Mouse (Mus musculus) cortical plate, adult 2 months (tissue): ENCODE data around the gene Iqcd. TPM values are rescaled to one million over a fixed set of nuclear protein-coding genes. Genes with fewer than 3 reads are reported as not detected.
A peak's percentile ranks its signal among the peaks of the same experiment; 100 is the strongest.

Source experiments
- H3K27ac ChIP-seq: fragments of 200-500 bp; 2 replicates; pipeline ENCODE4 v1.5.1; 2012; ENCODE audit warnings: low read length, control low read depth, inconsistent platforms; ENCODE audit not compliant: insufficient read depth
- H3K4me1 ChIP-seq: fragments of 200-500 bp; 2 replicates; pipeline ENCODE4 v1.6.1; 2011; ENCODE audit warnings: low read length; ENCODE audit not compliant: control insufficient read depth, insufficient read depth
- H3K4me3 ChIP-seq: fragments of 200-500 bp; 2 replicates; pipeline ENCODE4 v1.5.1; 2011; ENCODE audit warnings: mild to moderate bottlenecking, low read length, control low read depth; ENCODE audit not compliant: insufficient read depth
- CTCF ChIP-seq: fragments of 200-500 bp; IDR thresholded peaks from 2 replicates; pipeline ENCODE4 v1.5.1; 2011; ENCODE audit warnings: mild to moderate bottlenecking, control low read depth, low read length; ENCODE audit not compliant: insufficient read depth; ENCODE audit errors: extremely low read depth
- POLR2A ChIP-seq: fragments of 200-500 bp; IDR thresholded peaks from 2 replicates; pipeline ENCODE4 v1.6.1; 2011; ENCODE audit warnings: mild to moderate bottlenecking, low read length, control low read depth; ENCODE audit not compliant: insufficient read depth; ENCODE audit errors: extremely low read depth
- polyA plus RNA-seq: library from polyadenylated mRNA; depleted of rRNA; stranded (reverse); fragments of >200 nt; gene quantifications from 2 replicates; pipeline ENCODE4 v1.2.3, GENCODE M21; 2012

Iqcd gene
- polyA plus RNA-seq, 1 experiment, result 2.5 TPM

GRCm38 (mm10) chr5:120563914-120564311, 24.9 kb upstream of the Iqcd start:
- TF ChIP-seq CTCF (no peak), POLR2A (no peak)
- peaks cover 18% of the 10 kb centered on the region for H3K4me1 ChIP-seq

GRCm38 (mm10) chr5:120565171-120565905, 23.5 kb upstream of the Iqcd start:
- TF ChIP-seq POLR2A, result no peak
- TF ChIP-seq CTCF, result no peak
- peak overlapping the region; percentile 12; the same call in 1 of the 2 replicates for H3K27ac ChIP-seq
- H3K4me3 ChIP-seq, result no peak overlapping the region
- H3K4me1 ChIP-seq, result peaks cover 18% of the 10 kb centered on the region

More at GRCm38 (mm10) chr5:120563914-120564311, 24.9 kb upstream of the Iqcd start:
- H3K27ac ChIP-seq, result no peak overlapping the region
- no peak overlapping the region for H3K4me3 ChIP-seq

GRCm38 (mm10) chr5:120566101-120566500, 22.7 kb upstream of the Iqcd start:
- no peak for TF ChIP-seq POLR2A
- no peak for TF ChIP-seq CTCF
- Histone ChIP-seq H3K27ac (peak overlapping the region; percentile 74), H3K4me3 (no peak overlapping the region), H3K4me1 (peaks cover 18% of the 10 kb centered on the region)

- TF ChIP-seq CTCF, result no peak
- TF ChIP-seq POLR2A, result no peak
- H3K27ac ChIP-seq, result peak overlapping the region; percentile 74
- H3K4me1 ChIP-seq, result peaks cover 21% of the 10 kb centered on the region
- H3K4me3 ChIP-seq, result no peak overlapping the region
These were observed 22.0 kb upstream of the Iqcd start for GRCm38 (mm10) chr5:120566681-120567252.

GRCm38 (mm10) chr5:120567253-120567701, 21.5 kb upstream of the Iqcd start:
- H3K4me1 ChIP-seq, result peaks cover 21% of the 10 kb centered on the region
- no peak overlapping the region for H3K4me3 ChIP-seq
- H3K27ac ChIP-seq, result peak overlapping the region; percentile 74; the same call in 1 of the 2 replicates
- TF ChIP-seq POLR2A (no peak), CTCF (no peak)

- Histone ChIP-seq H3K4me3 (no peak overlapping the region), H3K27ac (peak overlapping the region; percentile 26; the same call in 1 of the 2 replicates), H3K4me1 (peaks cover 21% of the 10 kb centered on the region)
- no peak for TF ChIP-seq CTCF
- TF ChIP-seq POLR2A, result no peak
These were observed 21.0 kb upstream of the Iqcd start for GRCm38 (mm10) chr5:120567761-120568211.

GRCm38 (mm10) chr5:120568336-120568768, 20.5 kb upstream of the Iqcd start:
- peaks cover 20% of the 10 kb centered on the region for H3K4me1 ChIP-seq
- H3K4me3 ChIP-seq, result no peak overlapping the region
- peak overlapping the region; percentile 26; the same call in 1 of the 2 replicates for H3K27ac ChIP-seq
- no peak for TF ChIP-seq POLR2A
- TF ChIP-seq CTCF, result no peak

- Histone ChIP-seq H3K4me3 (no peak overlapping the region), H3K27ac (no peak overlapping the region), H3K4me1 (peaks cover 19% of the 10 kb centered on the region)
- TF ChIP-seq POLR2A (no peak), CTCF (no peak)
These were observed 19.9 kb upstream of the Iqcd start for GRCm38 (mm10) chr5:120568964-120569363.

GRCm38 (mm10) chr5:120569791-120570190, 19.0 kb upstream of the Iqcd start:
- no peak overlapping the region for H3K4me3 ChIP-seq
- peaks cover 19% of the 10 kb centered on the region for H3K4me1 ChIP-seq
- H3K27ac ChIP-seq, result no peak overlapping the region
- no peak for TF ChIP-seq CTCF
- no peak for TF ChIP-seq POLR2A

- Histone ChIP-seq H3K27ac (no peak overlapping the region), H3K4me3 (no peak overlapping the region), H3K4me1 (peaks cover 19% of the 10 kb centered on the region)
- TF ChIP-seq POLR2A (no peak), CTCF (no peak)
These were observed 18.4 kb upstream of the Iqcd start for GRCm38 (mm10) chr5:120570289-120570897.
